Mouse (Mus musculus): ENCODE data around the gene Adamtsl1. TPM values are rescaled to one million over a fixed set of nuclear protein-coding genes. Genes with fewer than 3 reads are reported as not detected.

Adamtsl1 gene
- total RNA-seq, 1 experiment = 6.3 TPM

DNA sequence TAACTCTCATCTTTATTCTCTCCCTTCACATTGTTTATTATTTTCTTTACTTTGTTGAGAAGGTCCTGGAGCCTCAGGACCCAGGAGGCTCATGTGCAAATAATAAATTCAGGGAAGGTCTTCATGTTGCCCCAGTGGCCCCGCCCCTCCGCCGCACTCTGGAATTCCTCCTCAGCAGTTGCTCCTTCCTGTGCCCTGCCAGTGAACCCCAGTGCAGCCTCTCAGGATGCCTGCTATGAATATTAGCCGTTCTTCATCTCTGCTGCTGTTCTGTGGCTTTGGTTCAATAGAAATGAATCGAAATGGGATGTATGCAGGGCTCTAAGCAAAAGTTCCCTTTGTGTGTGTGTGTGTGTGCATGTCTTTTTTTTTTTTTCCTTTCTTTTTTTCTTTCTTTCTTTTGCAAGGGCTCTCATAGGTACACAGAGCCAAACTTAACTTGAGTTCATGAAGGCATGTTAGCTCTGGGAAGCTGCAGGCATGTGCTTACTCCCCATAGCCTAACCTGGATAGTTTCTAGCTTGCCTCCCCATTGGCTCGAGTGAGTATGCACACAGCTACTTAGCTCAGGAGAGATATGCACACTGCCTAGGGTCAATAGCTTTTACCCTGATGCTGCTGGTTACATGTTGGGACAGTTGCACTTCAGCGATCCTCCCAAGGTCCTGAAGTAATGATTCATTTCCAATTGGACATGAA is 892.7 kb downstream of the Adamtsl1 start:
- H3K36me3 ChIP-seq (ENCODE audit: control insufficient read depth, insufficient read depth, low read length, poor library complexity, severe bottlenecking) = no peaks in the 10 kb centered on the region
- no peak overlapping the region for H3K27ac ChIP-seq (ENCODE audit: insufficient read depth, low read depth, low read length, poor library complexity, severe bottlenecking)
- H3K4me3 ChIP-seq (ENCODE audit: insufficient read depth in 1 of 2, low read depth in 1 of 2, low read length in 2 of 2, poor library complexity in 1 of 2, severe bottlenecking in 1 of 2) = no peak overlapping the region
- no peaks in the 10 kb centered on the region for H3K9me3 ChIP-seq (ENCODE audit: control insufficient read depth, insufficient read depth, low read depth, low read length)
- H3K9ac ChIP-seq (ENCODE audit: insufficient read depth, low read depth, low read length, poor library complexity, severe bottlenecking) = no peak overlapping the region
- no peak for TF ChIP-seq CHD2 (IDR thresholded peaks at IDR 0.05; ENCODE audit: low read depth, low read length)
- TF ChIP-seq ZNF384 (IDR thresholded peaks at IDR 0.05; ENCODE audit: low read depth, low read length) = no peak
- no peak for TF ChIP-seq HCFC1 (IDR thresholded peaks at IDR 0.05; ENCODE audit: borderline replicate concordance, insufficient read depth, low read length)
- no peak for TF ChIP-seq MAFK (IDR thresholded peaks at IDR 0.05; ENCODE audit: insufficient read depth, low read depth, low read length)
- no peak for TF ChIP-seq ZC3H11A (IDR thresholded peaks at IDR 0.05; ENCODE audit: borderline replicate concordance, low read depth, low read length)
- DNase-seq (ENCODE audit: low read depth, low spot score) = no peak
- in situ Hi-C loops (cut with MboI; ENCODE audit: low sequenced_read_pairs in 2 of 2, unreplicated experiment in 2 of 2) = no loop called here
- H3K4me1 ChIP-seq (ENCODE audit: control insufficient read depth in 2 of 2, insufficient read depth in 2 of 2, low read length in 2 of 2, poor library complexity in 1 of 2) = no peaks in the 10 kb centered on the region

DNA sequence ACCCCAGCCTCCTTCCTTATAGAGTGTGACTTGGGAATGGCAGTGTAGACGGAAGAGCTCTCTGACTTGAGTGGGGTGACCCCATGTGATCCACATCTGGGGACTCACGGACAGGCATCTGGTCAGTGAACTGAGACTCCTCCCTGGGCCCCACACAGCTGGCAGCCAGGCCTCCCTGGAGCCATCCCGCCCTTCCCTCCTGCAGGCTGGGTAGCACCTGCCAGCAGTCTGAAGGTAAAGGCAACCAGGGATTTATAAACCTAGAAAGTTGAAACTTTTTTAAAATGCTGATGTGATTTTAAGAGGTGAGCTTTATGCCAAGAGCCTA is 893.2 kb downstream of the Adamtsl1 start:
- in situ Hi-C loops (cut with MboI; ENCODE audit: low sequenced_read_pairs in 2 of 2, unreplicated experiment in 2 of 2) = no loop called here
- H3K4me3 ChIP-seq (ENCODE audit: insufficient read depth in 1 of 2, low read depth in 1 of 2, low read length in 2 of 2, poor library complexity in 1 of 2, severe bottlenecking in 1 of 2) = no peak overlapping the region
- no peaks in the 10 kb centered on the region for H3K36me3 ChIP-seq (ENCODE audit: control insufficient read depth, insufficient read depth, low read length, poor library complexity, severe bottlenecking)
- H3K27ac ChIP-seq (ENCODE audit: insufficient read depth, low read depth, low read length, poor library complexity, severe bottlenecking) = no peak overlapping the region
- no peaks in the 10 kb centered on the region for H3K9me3 ChIP-seq (ENCODE audit: control insufficient read depth, insufficient read depth, low read depth, low read length)
- TF ChIP-seq MAFK (IDR thresholded peaks at IDR 0.05; ENCODE audit: insufficient read depth, low read depth, low read length) (no peak), ZNF384 (IDR thresholded peaks at IDR 0.05; ENCODE audit: low read depth, low read length) (no peak), ZC3H11A (IDR thresholded peaks at IDR 0.05; ENCODE audit: borderline replicate concordance, low read depth, low read length) (no peak), HCFC1 (IDR thresholded peaks at IDR 0.05; ENCODE audit: borderline replicate concordance, insufficient read depth, low read length) (no peak), CHD2 (IDR thresholded peaks at IDR 0.05; ENCODE audit: low read depth, low read length) (no peak)
- no peak for DNase-seq (ENCODE audit: low read depth, low spot score)
- H3K9ac ChIP-seq (ENCODE audit: insufficient read depth, low read depth, low read length, poor library complexity, severe bottlenecking) = no peak overlapping the region
- H3K4me1 ChIP-seq (ENCODE audit: control insufficient read depth in 2 of 2, insufficient read depth in 2 of 2, low read length in 2 of 2, poor library complexity in 1 of 2) = no peaks in the 10 kb centered on the region

DNA sequence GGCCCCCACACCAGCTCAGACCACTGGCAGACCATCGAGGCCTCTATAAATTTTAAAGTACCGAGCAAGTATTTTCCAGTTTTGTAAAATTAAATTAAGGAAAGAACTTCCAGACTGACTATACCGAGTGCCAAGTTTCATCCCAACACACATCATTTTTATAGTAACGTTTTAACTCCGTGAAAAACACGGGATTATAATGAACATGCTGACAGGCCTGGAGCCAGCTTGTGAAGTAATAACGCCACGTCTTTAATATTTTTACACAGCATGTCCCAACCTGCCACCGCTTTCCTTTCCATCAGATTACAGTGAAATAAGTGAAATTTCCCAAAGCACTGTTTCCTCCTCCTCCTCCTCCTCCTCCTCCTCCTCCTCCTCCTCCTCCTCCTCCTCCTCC is 894.4 kb downstream of the Adamtsl1 start:
- Histone ChIP-seq H3K4me1 (ENCODE audit: control insufficient read depth in 2 of 2, insufficient read depth in 2 of 2, low read length in 2 of 2, poor library complexity in 1 of 2) (no peaks in the 10 kb centered on the region), H3K9ac (ENCODE audit: insufficient read depth, low read depth, low read length, poor library complexity, severe bottlenecking) (no peak overlapping the region), H3K27ac (ENCODE audit: insufficient read depth, low read depth, low read length, poor library complexity, severe bottlenecking) (no peak overlapping the region), H3K36me3 (ENCODE audit: control insufficient read depth, insufficient read depth, low read length, poor library complexity, severe bottlenecking) (no peaks in the 10 kb centered on the region), H3K4me3 (ENCODE audit: insufficient read depth in 1 of 2, low read depth in 1 of 2, low read length in 2 of 2, poor library complexity in 1 of 2, severe bottlenecking in 1 of 2) (no peak overlapping the region), H3K9me3 (ENCODE audit: control insufficient read depth, insufficient read depth, low read depth, low read length) (no peaks in the 10 kb centered on the region)
- no peak for DNase-seq (ENCODE audit: low read depth, low spot score)
- in situ Hi-C loops (cut with MboI; ENCODE audit: low sequenced_read_pairs in 2 of 2, unreplicated experiment in 2 of 2) = no loop called here
- TF ChIP-seq MAFK (IDR thresholded peaks at IDR 0.05; ENCODE audit: insufficient read depth, low read depth, low read length) = no peak
- TF ChIP-seq HCFC1 (IDR thresholded peaks at IDR 0.05; ENCODE audit: borderline replicate concordance, insufficient read depth, low read length) = no peak
- no peak for TF ChIP-seq ZC3H11A (IDR thresholded peaks at IDR 0.05; ENCODE audit: borderline replicate concordance, low read depth, low read length)
- TF ChIP-seq CHD2 (IDR thresholded peaks at IDR 0.05; ENCODE audit: low read depth, low read length) = no peak
- no peak for TF ChIP-seq ZNF384 (IDR thresholded peaks at IDR 0.05; ENCODE audit: low read depth, low read length)

DNA sequence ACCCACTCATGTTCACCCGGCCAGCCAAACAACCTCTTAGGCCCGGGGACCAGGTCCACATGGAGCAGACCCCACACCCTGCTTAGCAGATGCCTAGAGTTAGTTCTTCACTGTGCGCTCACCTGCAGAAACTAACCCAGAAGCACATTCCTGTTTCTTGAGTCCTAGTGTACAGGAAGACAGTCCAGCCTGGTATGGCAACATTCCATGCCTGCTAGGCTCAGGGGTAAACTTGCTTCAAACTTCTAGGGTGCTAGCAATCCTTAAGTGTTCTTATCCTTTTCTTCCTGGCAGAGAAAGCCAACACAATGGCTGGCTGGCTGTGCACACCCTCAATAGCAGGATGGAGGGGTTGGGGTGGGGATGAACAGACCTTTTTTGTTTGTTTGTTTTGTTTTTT is 897.0 kb downstream of the Adamtsl1 start:
- Histone ChIP-seq H3K9ac (ENCODE audit: insufficient read depth, low read depth, low read length, poor library complexity, severe bottlenecking) (no peak overlapping the region), H3K27ac (ENCODE audit: insufficient read depth, low read depth, low read length, poor library complexity, severe bottlenecking) (no peak overlapping the region), H3K9me3 (ENCODE audit: control insufficient read depth, insufficient read depth, low read depth, low read length) (no peaks in the 10 kb centered on the region), H3K36me3 (ENCODE audit: control insufficient read depth, insufficient read depth, low read length, poor library complexity, severe bottlenecking) (no peaks in the 10 kb centered on the region), H3K4me1 (ENCODE audit: control insufficient read depth in 2 of 2, insufficient read depth in 2 of 2, low read length in 2 of 2, poor library complexity in 1 of 2) (no peaks in the 10 kb centered on the region), H3K4me3 (ENCODE audit: insufficient read depth in 1 of 2, low read depth in 1 of 2, low read length in 2 of 2, poor library complexity in 1 of 2, severe bottlenecking in 1 of 2) (no peak overlapping the region)
- DNase-seq (ENCODE audit: low read depth, low spot score) = no peak
- in situ Hi-C loops (cut with MboI; ENCODE audit: low sequenced_read_pairs in 2 of 2, unreplicated experiment in 2 of 2) = no loop called here
- TF ChIP-seq HCFC1 (IDR thresholded peaks at IDR 0.05; ENCODE audit: borderline replicate concordance, insufficient read depth, low read length) (no peak), ZNF384 (IDR thresholded peaks at IDR 0.05; ENCODE audit: low read depth, low read length) (no peak), CHD2 (IDR thresholded peaks at IDR 0.05; ENCODE audit: low read depth, low read length) (no peak), MAFK (IDR thresholded peaks at IDR 0.05; ENCODE audit: insufficient read depth, low read depth, low read length) (no peak), ZC3H11A (IDR thresholded peaks at IDR 0.05; ENCODE audit: borderline replicate concordance, low read depth, low read length) (no peak)

All from ES-E14 (cell line).